Mouse (Mus musculus): Measurements from ENCODE around the gene Gm37240. TPM values are rescaled to one million over a fixed set of nuclear protein-coding genes. Genes with fewer than 3 reads are reported as not detected.

Gene Gm37240
- total and polyA plus RNA-seq, 2 experiments from 2014 or later, result 0.43 to 1.9 TPM

GRCm38 (mm10) chr3:84603212-84603611 lies 1284.1 kb downstream of the Gm37240 start:
- no peak for ATAC-seq (ENCODE audit: low FRiP score)
- no peak overlapping the region for H3K4me3 ChIP-seq (ENCODE audit: low read depth, low read length)
- WGBS, result 80% methylated on average over 9 of the region's 9 CpGs

GRCm38 (mm10) chr3:84602759-84603158 lies 1284.6 kb downstream of the Gm37240 start:
- Histone ChIP-seq H3K4me1 (ENCODE audit: insufficient read depth, low read length) (no peaks in the 10 kb centered on the region), H3K27me3 (ENCODE audit: insufficient read depth, low read length) (no peaks in the 10 kb centered on the region), H3K4me2 (ENCODE audit: low read depth, low read length, poor library complexity, severe bottlenecking) (no peak overlapping the region), H3K36me3 (ENCODE audit: insufficient read depth, low read length) (no peaks in the 10 kb centered on the region), H3K9me3 (ENCODE audit: low read length) (no peaks in the 10 kb centered on the region), H3K4me3 (ENCODE audit: low read depth, low read length) (no peak overlapping the region), H3K27ac (ENCODE audit: low read depth, low read length) (no peak overlapping the region), H3K9ac (replicated peaks; ENCODE audit: low read length, poor library complexity, severe bottlenecking) (no peak overlapping the region)
- ATAC-seq (ENCODE audit: low FRiP score) (no peak), DNase-seq (ENCODE audit: low spot score) (no peak)
- 97% methylated on average over 2 of the region's 2 CpGs for WGBS
- TF ChIP-seq CTCF (IDR thresholded peaks at IDR 0.05), result no peak

More at GRCm38 (mm10) chr3:84603212-84603611, 1284.1 kb downstream of the Gm37240 start:
- no peak for TF ChIP-seq CTCF (IDR thresholded peaks at IDR 0.05)
- no peaks in the 10 kb centered on the region for H3K4me1 ChIP-seq (ENCODE audit: insufficient read depth, low read length)
- H3K4me2 ChIP-seq (ENCODE audit: low read depth, low read length, poor library complexity, severe bottlenecking), result no peak overlapping the region
- H3K27ac ChIP-seq (ENCODE audit: low read depth, low read length), result no peak overlapping the region
- no peaks in the 10 kb centered on the region for H3K36me3 ChIP-seq (ENCODE audit: insufficient read depth, low read length)
- H3K9ac ChIP-seq (replicated peaks; ENCODE audit: low read length, poor library complexity, severe bottlenecking), result no peak overlapping the region
- DNase-seq (ENCODE audit: low spot score), result no peak
- H3K9me3 ChIP-seq (ENCODE audit: low read length), result no peaks in the 10 kb centered on the region
- no peaks in the 10 kb centered on the region for H3K27me3 ChIP-seq (ENCODE audit: insufficient read depth, low read length)

GRCm38 (mm10) chr3:84601870-84602495 lies 1285.3 kb downstream of the Gm37240 start:
- Histone ChIP-seq H3K4me1 (ENCODE audit: insufficient read depth, low read length) (no peaks in the 10 kb centered on the region), H3K27ac (ENCODE audit: low read depth, low read length) (no peak overlapping the region), H3K9me3 (ENCODE audit: low read length) (no peaks in the 10 kb centered on the region), H3K27me3 (ENCODE audit: insufficient read depth, low read length) (no peaks in the 10 kb centered on the region), H3K9ac (replicated peaks; ENCODE audit: low read length, poor library complexity, severe bottlenecking) (no peak overlapping the region), H3K36me3 (ENCODE audit: insufficient read depth, low read length) (no peaks in the 10 kb centered on the region), H3K4me2 (ENCODE audit: low read depth, low read length, poor library complexity, severe bottlenecking) (no peak overlapping the region), H3K4me3 (ENCODE audit: low read depth, low read length) (no peak overlapping the region)
- DNase-seq (ENCODE audit: low spot score) (no peak), ATAC-seq (ENCODE audit: low FRiP score) (no peak)
- 81% methylated on average over 9 of the region's 9 CpGs for WGBS
- TF ChIP-seq CTCF (IDR thresholded peaks at IDR 0.05), result no peak

GRCm38 (mm10) chr3:84598756-84599155 lies 1288.6 kb downstream of the Gm37240 start:
- Histone ChIP-seq H3K4me2 (ENCODE audit: low read depth, low read length, poor library complexity, severe bottlenecking) (no peak overlapping the region), H3K9ac (replicated peaks; ENCODE audit: low read length, poor library complexity, severe bottlenecking) (no peak overlapping the region), H3K9me3 (ENCODE audit: low read length) (no peaks in the 10 kb centered on the region), H3K27ac (ENCODE audit: low read depth, low read length) (no peak overlapping the region), H3K4me3 (ENCODE audit: low read depth, low read length) (no peak overlapping the region), H3K27me3 (ENCODE audit: insufficient read depth, low read length) (no peaks in the 10 kb centered on the region), H3K4me1 (ENCODE audit: insufficient read depth, low read length) (no peaks in the 10 kb centered on the region), H3K36me3 (ENCODE audit: insufficient read depth, low read length) (no peaks in the 10 kb centered on the region)
- WGBS, result 90% methylated on average over 6 of the region's 6 CpGs
- ATAC-seq (ENCODE audit: low FRiP score), result no peak
- DNase-seq (ENCODE audit: low spot score), result no peak
- TF ChIP-seq CTCF (IDR thresholded peaks at IDR 0.05), result no peak

GRCm38 (mm10) chr3:84597996-84598734 lies 1289.2 kb downstream of the Gm37240 start:
- H3K4me2 ChIP-seq (ENCODE audit: low read depth, low read length, poor library complexity, severe bottlenecking), result no peak overlapping the region
- H3K4me1 ChIP-seq (ENCODE audit: insufficient read depth, low read length), result no peaks in the 10 kb centered on the region
- H3K9me3 ChIP-seq (ENCODE audit: low read length), result no peaks in the 10 kb centered on the region
- ATAC-seq (ENCODE audit: low FRiP score) (no peak), DNase-seq (ENCODE audit: low spot score) (no peak)
- H3K4me3 ChIP-seq (ENCODE audit: low read depth, low read length), result no peak overlapping the region
- no peaks in the 10 kb centered on the region for H3K36me3 ChIP-seq (ENCODE audit: insufficient read depth, low read length)
- H3K27ac ChIP-seq (ENCODE audit: low read depth, low read length), result no peak overlapping the region
- H3K27me3 ChIP-seq (ENCODE audit: insufficient read depth, low read length), result no peaks in the 10 kb centered on the region
- WGBS, result 87% methylated on average over 6 of the region's 6 CpGs
- TF ChIP-seq CTCF (IDR thresholded peaks at IDR 0.05), result no peak
- no peak overlapping the region for H3K9ac ChIP-seq (replicated peaks; ENCODE audit: low read length, poor library complexity, severe bottlenecking)

- no peak overlapping the region for H3K4me3 ChIP-seq (ENCODE audit: low read depth, low read length)
- H3K4me2 ChIP-seq (ENCODE audit: low read depth, low read length, poor library complexity, severe bottlenecking), result peak overlapping the region; percentile 46; the same call in 1 of the 2 replicates
- H3K27ac ChIP-seq (ENCODE audit: low read depth, low read length), result no peak overlapping the region
- no peak overlapping the region for H3K9ac ChIP-seq (replicated peaks; ENCODE audit: low read length, poor library complexity, severe bottlenecking)
- no peak for TF ChIP-seq CTCF (IDR thresholded peaks at IDR 0.05)
- H3K27me3 ChIP-seq (ENCODE audit: insufficient read depth, low read length), result no peaks in the 10 kb centered on the region
- ATAC-seq (ENCODE audit: low FRiP score) (no peak), DNase-seq (ENCODE audit: low spot score) (no peak)
- H3K9me3 ChIP-seq (ENCODE audit: low read length), result no peaks in the 10 kb centered on the region
- no peaks in the 10 kb centered on the region for H3K36me3 ChIP-seq (ENCODE audit: insufficient read depth, low read length)
- 34% methylated on average over 5 of the region's 5 CpGs for WGBS
- no peaks in the 10 kb centered on the region for H3K4me1 ChIP-seq (ENCODE audit: insufficient read depth, low read length)
These were observed 1291.6 kb downstream of the Gm37240 start for GRCm38 (mm10) chr3:84595677-84596234.

Data from midbrain, postnatal 0 days (tissue).